Mouse (Mus musculus): ENCODE results near the gene Col4a3. TPM values are rescaled to one million over a fixed set of nuclear protein-coding genes. Genes with fewer than 3 reads are reported as not detected.

The Col4a3 gene
- polyA plus RNA-seq, 1 experiment: 0.71 TPM

DNA sequence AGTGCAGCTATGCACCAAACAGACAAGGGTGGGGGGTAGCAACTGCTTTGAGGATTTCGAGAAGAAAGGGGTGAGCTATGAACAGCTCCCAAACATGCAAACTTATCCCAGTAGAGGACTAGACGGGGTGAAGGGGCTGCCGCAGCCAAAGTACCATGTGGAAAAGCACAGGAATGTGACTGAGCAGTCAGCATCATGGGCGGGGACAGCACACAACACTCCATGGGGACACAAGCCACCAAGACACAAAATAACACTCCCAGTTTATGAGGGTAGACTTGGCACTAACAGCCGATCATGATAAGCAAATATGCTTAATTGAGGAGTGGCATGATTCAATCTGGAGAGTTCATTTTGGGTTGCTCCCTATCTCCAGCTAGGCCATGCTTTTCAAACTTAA, 42.8 kb downstream of the Col4a3 start:
- no peak overlapping the region for H3K4me3 ChIP-seq (ENCODE audit: insufficient read depth, low read depth, low read length)
- H3K27ac ChIP-seq (replicated peaks; ENCODE audit: low read depth, low read length): no peak overlapping the region
- H3K4me1 ChIP-seq (ENCODE audit: control insufficient read depth, insufficient read depth, insufficient read length, low read length): no peaks in the 10 kb centered on the region

DNA sequence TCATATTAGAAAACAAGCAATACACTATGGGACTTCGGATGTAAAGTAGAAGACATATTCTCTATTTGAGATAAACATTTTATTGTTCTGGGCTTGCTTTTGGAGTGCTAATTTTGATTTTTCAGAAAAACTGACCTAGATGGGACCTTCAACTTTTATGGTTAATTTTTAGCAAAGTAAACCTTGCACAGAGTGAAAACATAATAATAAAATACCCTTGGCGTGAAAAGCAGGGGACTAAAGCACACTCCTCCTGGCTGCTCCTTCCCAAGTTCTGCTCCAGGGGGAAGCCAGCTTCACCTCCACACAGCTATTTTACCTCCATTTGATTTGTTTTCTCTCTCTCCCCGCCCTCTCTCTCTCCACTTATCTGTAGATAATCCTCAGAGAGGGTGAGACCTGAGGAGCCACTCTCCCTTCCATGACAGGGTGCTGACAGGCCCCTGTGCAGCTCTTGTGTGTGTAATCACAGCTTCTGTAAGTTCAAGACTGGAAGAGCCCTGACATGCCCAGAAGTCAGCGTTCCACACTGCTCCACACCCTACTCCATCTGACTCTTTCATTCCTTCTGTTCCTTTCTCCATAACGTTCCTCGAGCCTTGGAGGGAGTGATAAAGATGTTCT, 44.6 kb downstream of the Col4a3 start:
- H3K4me3 ChIP-seq (ENCODE audit: insufficient read depth, low read depth, low read length): no peak overlapping the region
- H3K4me1 ChIP-seq (ENCODE audit: control insufficient read depth, insufficient read depth, insufficient read length, low read length): no peaks in the 10 kb centered on the region
- no peak overlapping the region for H3K27ac ChIP-seq (replicated peaks; ENCODE audit: low read depth, low read length)

GRCm38 (mm10) chr1:82634545-82635253, 48.0 kb downstream of the Col4a3 start:
- Histone ChIP-seq H3K27ac (replicated peaks; ENCODE audit: low read depth, low read length) (no peak overlapping the region), H3K4me3 (ENCODE audit: insufficient read depth, low read depth, low read length) (no peak overlapping the region), H3K4me1 (ENCODE audit: control insufficient read depth, insufficient read depth, insufficient read length, low read length) (no peaks in the 10 kb centered on the region)

DNA sequence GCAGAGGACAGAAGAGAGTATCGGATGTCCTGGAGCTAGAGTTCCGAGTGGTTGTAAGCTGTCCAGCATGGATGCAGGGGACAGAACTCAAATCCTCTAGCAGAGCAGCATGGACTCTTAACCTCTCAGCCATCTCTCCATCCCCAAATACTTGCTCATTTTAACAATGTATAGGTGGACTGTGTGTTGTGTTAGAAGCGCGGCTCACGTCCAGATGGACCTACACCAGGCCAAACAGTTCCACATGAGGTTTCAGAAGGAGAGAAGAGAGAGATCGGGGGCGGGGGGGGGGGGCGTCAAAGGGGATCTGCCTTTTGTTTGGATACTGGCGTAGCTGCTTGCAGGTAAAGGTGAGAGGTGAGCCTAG, 48.5 kb downstream of the Col4a3 start:
- no peak overlapping the region for H3K27ac ChIP-seq (replicated peaks; ENCODE audit: low read depth, low read length)
- H3K4me1 ChIP-seq (ENCODE audit: control insufficient read depth, insufficient read depth, insufficient read length, low read length): no peaks in the 10 kb centered on the region
- H3K4me3 ChIP-seq (ENCODE audit: insufficient read depth, low read depth, low read length): no peak overlapping the region

GRCm38 (mm10) chr1:82636321-82636720, 49.6 kb downstream of the Col4a3 start:
- Histone ChIP-seq H3K4me3 (ENCODE audit: insufficient read depth, low read depth, low read length) (no peak overlapping the region), H3K4me1 (ENCODE audit: control insufficient read depth, insufficient read depth, insufficient read length, low read length) (no peaks in the 10 kb centered on the region), H3K27ac (replicated peaks; ENCODE audit: low read depth, low read length) (no peak overlapping the region)

GRCm38 (mm10) chr1:82637414-82637813, 50.7 kb downstream of the Col4a3 start:
- Histone ChIP-seq H3K4me1 (ENCODE audit: control insufficient read depth, insufficient read depth, insufficient read length, low read length) (no peaks in the 10 kb centered on the region), H3K27ac (replicated peaks; ENCODE audit: low read depth, low read length) (no peak overlapping the region), H3K4me3 (ENCODE audit: insufficient read depth, low read depth, low read length) (no peak overlapping the region)

DNA sequence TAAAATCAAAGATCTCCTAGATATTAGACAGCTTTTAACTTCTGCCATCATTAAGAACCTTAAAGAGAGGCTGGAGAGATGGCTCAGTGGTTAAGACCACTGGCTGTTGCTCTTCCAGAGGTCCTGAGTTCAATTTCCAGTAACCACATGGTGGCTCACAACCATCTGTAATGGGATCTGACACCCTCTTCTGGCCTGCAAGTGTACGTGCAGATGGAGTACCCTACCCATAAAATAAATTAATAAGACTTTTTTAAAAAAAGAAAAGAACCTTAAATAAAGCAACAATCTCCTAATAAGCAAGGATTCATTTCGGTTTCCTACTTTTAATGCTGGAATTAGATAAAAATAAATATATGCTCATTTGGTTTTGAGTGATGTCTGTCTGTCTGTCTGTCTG, 51.7 kb downstream of the Col4a3 start:
- H3K4me3 ChIP-seq (ENCODE audit: insufficient read depth, low read depth, low read length): no peak overlapping the region
- H3K4me1 ChIP-seq (ENCODE audit: control insufficient read depth, insufficient read depth, insufficient read length, low read length): no peaks in the 10 kb centered on the region
- H3K27ac ChIP-seq (replicated peaks; ENCODE audit: low read depth, low read length): no peak overlapping the region

- no peak overlapping the region for H3K27ac ChIP-seq (replicated peaks; ENCODE audit: low read depth, low read length)
- H3K4me1 ChIP-seq (ENCODE audit: control insufficient read depth, insufficient read depth, insufficient read length, low read length): no peaks in the 10 kb centered on the region
- no peak overlapping the region for H3K4me3 ChIP-seq (ENCODE audit: insufficient read depth, low read depth, low read length)
These were observed 54.7 kb downstream of the Col4a3 start for GRCm38 (mm10) chr1:82641316-82641987.

DNA sequence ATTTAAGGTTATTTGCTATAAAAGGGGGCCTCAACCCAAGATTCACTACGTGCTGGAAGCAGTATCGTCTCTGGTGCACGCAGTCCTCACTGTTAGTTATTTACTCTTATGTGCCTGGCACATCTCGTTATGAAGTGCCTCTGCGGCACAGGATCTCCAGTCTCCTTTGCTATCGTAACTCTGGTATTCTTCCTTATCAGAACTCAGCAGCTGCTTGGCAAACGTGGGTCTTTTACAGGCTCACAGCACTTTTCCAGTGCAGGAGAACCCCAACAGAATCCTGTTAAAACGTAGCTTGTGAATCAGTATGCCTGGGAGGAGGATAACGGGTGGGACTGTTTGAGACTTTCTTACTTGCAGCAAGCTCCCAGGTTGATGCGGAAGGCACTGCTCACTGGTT, 61.3 kb downstream of the Col4a3 start:
- Histone ChIP-seq H3K4me3 (ENCODE audit: insufficient read depth, low read depth, low read length) (no peak overlapping the region), H3K27ac (replicated peaks; ENCODE audit: low read depth, low read length) (no peak overlapping the region), H3K4me1 (ENCODE audit: control insufficient read depth, insufficient read depth, insufficient read length, low read length) (no peaks in the 10 kb centered on the region)

- Histone ChIP-seq H3K4me1 (ENCODE audit: control insufficient read depth, insufficient read depth, insufficient read length, low read length) (no peaks in the 10 kb centered on the region), H3K4me3 (ENCODE audit: insufficient read depth, low read depth, low read length) (no peak overlapping the region), H3K27ac (replicated peaks; ENCODE audit: low read depth, low read length) (no peak overlapping the region)
These were observed 64.1 kb downstream of the Col4a3 start for GRCm38 (mm10) chr1:82650868-82651267.

DNA sequence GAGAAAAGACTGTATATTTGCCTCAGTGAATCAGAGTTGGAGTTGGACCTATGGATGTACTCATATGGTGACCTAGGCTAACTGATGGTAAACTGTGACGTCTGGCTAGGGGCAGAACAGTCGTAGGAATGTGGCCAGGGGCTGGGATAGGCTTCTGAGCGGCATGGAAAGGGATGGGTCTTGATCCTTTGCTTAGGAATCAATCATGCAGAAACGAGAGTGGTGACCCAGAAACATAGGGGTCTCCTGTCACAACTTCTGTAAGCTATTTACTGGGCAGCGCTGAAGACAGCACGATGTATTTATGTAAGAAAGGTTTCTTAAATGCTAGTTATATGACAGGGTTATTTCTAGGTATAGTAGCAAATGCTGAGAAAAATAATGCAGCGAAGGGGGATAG, 67.3 kb downstream of the Col4a3 start:
- H3K4me1 ChIP-seq (ENCODE audit: control insufficient read depth, insufficient read depth, insufficient read length, low read length): no peaks in the 10 kb centered on the region
- no peak overlapping the region for H3K27ac ChIP-seq (replicated peaks; ENCODE audit: low read depth, low read length)
- H3K4me3 ChIP-seq (ENCODE audit: insufficient read depth, low read depth, low read length): no peak overlapping the region

DNA sequence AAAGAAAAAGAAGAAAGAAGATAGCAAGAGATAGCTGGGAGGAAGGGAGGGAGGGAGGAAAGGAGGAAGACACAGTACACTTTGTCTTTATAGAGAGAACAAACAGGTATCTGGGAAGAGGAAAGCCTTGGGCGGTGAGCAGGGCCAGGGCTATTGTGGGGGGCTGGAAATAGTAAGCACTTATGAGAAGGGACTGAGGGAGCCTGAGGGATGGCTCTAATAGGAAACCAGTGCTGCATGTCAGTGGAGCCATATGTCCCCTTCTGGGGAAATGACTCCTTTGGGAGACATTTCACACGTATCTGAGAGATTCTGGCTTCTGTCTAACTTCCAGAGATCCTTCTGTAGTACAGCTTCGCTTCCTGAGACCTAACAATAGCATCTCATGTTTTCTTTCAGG, 69.7 kb downstream of the Col4a3 start:
- no peak overlapping the region for H3K27ac ChIP-seq (replicated peaks; ENCODE audit: low read depth, low read length)
- H3K4me1 ChIP-seq (ENCODE audit: control insufficient read depth, insufficient read depth, insufficient read length, low read length): no peaks in the 10 kb centered on the region
- H3K4me3 ChIP-seq (ENCODE audit: insufficient read depth, low read depth, low read length): no peak overlapping the region

- Histone ChIP-seq H3K4me1 (ENCODE audit: control insufficient read depth, insufficient read depth, insufficient read length, low read length) (no peaks in the 10 kb centered on the region), H3K4me3 (ENCODE audit: insufficient read depth, low read depth, low read length) (no peak overlapping the region), H3K27ac (replicated peaks; ENCODE audit: low read depth, low read length) (no peak overlapping the region)
These were observed 75.5 kb downstream of the Col4a3 start for GRCm38 (mm10) chr1:82662269-82662668.

DNA sequence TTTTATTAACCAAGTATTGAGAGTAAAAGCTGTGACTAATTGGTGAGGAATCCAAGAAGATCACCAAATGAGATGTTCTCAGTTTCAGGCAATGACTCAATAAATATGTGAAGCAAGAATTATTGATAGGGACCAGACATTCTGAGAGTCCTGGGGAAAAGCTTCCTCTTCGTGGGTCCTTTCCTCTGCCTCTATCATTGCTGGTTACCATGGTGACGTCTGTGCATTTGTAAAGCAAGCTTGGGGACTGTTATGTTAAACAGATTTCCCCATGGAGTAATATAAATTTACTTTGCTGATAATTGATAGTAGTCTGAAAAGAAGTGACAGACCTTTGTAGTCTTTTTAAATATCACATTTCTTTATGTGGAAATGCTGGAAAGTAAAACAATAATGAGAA, 76.8 kb downstream of the Col4a3 start:
- H3K4me3 ChIP-seq (ENCODE audit: insufficient read depth, low read depth, low read length): no peak overlapping the region
- H3K27ac ChIP-seq (replicated peaks; ENCODE audit: low read depth, low read length): no peak overlapping the region
- H3K4me1 ChIP-seq (ENCODE audit: control insufficient read depth, insufficient read depth, insufficient read length, low read length): no peaks in the 10 kb centered on the region

DNA sequence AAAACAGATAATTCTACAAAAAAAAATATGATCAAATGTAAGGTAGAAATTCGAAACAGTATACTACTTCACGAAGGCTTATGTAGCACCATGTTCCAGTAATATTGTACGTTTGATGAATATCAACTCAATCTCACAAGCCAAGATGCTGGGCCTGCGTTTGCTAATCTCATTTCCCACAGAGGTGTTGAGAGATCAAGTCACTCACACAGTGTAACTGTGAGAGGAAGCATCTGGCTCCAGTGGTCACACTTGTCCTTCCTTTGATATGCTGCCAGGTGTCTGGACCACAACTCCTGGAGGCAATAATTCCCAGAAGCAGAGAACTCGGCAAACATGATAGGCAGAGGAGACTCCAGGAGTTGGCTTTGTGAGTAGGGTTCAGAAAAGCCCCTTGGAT, 99.6 kb downstream of the Col4a3 start:
- no peak overlapping the region for H3K27ac ChIP-seq (replicated peaks; ENCODE audit: low read depth, low read length)
- no peaks in the 10 kb centered on the region for H3K4me1 ChIP-seq (ENCODE audit: control insufficient read depth, insufficient read depth, insufficient read length, low read length)

GRCm38 (mm10) chr1:82686866-82687265, 100.1 kb downstream of the Col4a3 start:
- Histone ChIP-seq H3K4me3 (ENCODE audit: insufficient read depth, low read depth, low read length) (no peak overlapping the region), H3K4me1 (ENCODE audit: control insufficient read depth, insufficient read depth, insufficient read length, low read length) (no peaks in the 10 kb centered on the region), H3K27ac (replicated peaks; ENCODE audit: low read depth, low read length) (no peak overlapping the region)

More for the DNA sequence above, 99.6 kb downstream of the Col4a3 start:
- H3K4me3 ChIP-seq (ENCODE audit: insufficient read depth, low read depth, low read length): no peak overlapping the region
